Mouse (Mus musculus) layer of hippocampus, adult 8-10 months (tissue): ENCODE results near the gene Galnt10. TPM values are rescaled to one million over a fixed set of nuclear protein-coding genes. Genes with fewer than 3 reads are reported as not detected.
A peak's percentile ranks its signal among the peaks of the same experiment; 100 is the strongest.
"Not testable (repeated sequence)": the region's sequence is repeated elsewhere in the genome, so short reads cannot be mapped to it uniquely, and the experiment has no call there.

Experiments
- DNase-seq, 2 experiments: peaks; one replicate each; pipeline ENCODE4 v3.0.0; 2022; ENCODE audit warnings: low spot score in 2 of 2
- total RNA-seq, 4 experiments: library from RNA; stranded (reverse); gene quantifications; 2 replicates each; pipeline ENCODE4 v1.2.4; 2022

Gene Galnt10
- total RNA-seq, 4 experiments from 2014 or later = 6.2 to 10.1 (median 7.3) TPM

DNA sequence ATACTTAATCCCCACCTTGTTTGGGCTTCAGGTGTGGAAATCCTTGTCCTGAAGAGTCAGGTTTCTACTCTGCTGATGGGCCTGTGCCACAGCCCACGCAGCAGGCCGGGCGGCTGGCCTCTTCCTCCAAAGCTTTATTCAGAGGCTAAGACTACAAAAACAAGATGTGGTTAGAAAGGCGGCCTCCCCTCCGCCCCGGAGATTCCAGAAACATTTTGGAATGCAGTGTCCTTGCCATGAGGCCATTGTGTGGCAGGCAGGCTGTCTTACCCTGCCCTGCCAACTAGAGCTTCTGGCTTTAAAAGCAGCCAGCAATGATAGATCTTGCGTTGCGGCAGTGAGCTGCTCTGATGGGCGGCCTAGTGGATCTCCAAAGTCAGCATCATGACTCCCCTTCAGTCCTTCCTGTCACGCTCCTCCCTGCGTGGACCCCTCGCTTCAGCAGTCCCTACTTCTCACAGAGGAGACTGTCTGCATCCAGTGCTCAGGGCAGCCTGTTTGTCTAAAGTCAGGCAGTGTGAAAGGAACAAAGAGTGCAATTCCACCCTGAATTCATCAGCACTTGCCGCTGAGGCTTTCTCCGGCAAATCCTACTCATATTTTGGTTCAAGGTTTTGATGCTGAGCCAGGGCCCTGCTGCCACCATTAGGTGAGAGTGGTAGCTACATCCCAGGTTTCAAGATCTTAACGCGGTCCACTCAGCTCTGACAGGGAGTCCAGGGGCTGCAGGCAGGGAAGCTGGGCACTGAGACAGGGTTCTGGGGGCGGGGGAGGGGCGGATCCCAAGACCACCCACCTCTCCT, 141.6 kb downstream of the Galnt10 start:
- peak in 1 of 2 experiments; percentile 58 for DNase-seq

GRCm38 (mm10) chr11:57787913-57788312, 142.7 kb downstream of the Galnt10 start:
- DNase-seq = peak in 1 of 2 experiments; percentile 29

- DNase-seq = no peak
These were observed 145.8 kb downstream of the Galnt10 start for GRCm38 (mm10) chr11:57790866-57791535.

GRCm38 (mm10) chr11:57795086-57795485, 149.8 kb downstream of the Galnt10 start:
- no peak for DNase-seq

DNA sequence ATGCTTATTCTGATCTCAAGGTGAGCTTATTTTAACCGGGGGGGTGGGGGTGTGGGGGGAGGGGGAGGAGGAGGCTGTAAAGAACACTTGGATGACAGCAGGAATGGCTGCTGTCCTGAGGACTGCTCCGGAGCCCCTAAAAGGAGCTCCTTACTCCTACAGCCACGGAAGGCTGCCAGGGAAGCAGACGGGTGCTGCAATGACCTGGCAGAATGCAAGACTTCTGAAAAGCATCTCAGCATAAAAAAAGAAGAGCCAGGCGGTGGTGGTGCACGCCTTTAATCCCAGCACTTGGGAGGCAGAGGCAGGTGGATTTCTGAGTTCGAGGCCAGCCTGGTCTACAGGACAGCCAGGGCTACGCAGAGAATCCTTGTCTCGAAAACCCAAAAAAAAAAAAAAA, 152.6 kb downstream of the Galnt10 start:
- DNase-seq = no peak

GRCm38 (mm10) chr11:57799456-57799855, 154.2 kb downstream of the Galnt10 start:
- DNase-seq = no peak

GRCm38 (mm10) chr11:57800266-57800951, 155.2 kb downstream of the Galnt10 start:
- DNase-seq = no peak

GRCm38 (mm10) chr11:57800971-57801765, 155.9 kb downstream of the Galnt10 start, which contains the start of gene Sap30l:
Gene Sap30l (plus strand): TSS chr11:57801637.
- DNase-seq = peak; percentile 94 to 97

DNA sequence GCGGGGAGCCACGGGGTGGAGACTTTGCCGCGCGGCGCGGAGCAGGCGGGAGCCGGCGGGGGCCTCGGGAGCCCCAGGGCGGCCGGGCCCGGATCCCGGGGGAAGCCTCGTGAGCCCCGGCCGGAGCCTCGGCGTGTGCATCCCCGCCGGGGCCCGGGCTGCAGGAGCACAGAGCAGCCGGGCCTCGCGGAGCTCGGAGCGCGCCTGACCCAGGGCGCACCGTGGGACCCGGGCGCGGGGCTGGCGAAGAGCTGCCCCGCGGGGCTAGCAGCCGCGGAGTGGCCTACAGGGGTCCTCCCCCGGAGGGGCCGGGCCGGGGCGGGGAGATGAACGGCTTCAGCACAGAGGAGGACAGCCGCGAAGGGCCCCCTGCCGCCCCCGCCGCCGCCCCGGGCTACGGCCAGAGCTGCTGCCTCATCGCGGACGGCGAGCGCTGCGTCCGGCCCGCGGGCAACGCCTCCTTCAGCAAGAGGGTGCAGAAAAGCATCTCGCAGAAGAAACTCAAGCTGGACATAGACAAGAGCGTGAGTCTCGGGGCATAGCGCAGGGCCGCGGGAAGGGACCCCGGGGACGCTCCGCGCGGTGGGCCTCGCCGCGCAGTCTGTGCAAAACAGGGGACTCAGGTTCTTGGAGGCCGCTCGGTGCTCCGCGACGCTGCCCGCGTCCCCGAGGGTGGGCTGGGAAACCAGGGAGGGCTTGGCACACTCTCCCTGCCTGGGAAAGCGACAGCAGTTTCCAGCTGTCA, 156.7 kb downstream of the Galnt10 start:
- DNase-seq = no peak

DNA sequence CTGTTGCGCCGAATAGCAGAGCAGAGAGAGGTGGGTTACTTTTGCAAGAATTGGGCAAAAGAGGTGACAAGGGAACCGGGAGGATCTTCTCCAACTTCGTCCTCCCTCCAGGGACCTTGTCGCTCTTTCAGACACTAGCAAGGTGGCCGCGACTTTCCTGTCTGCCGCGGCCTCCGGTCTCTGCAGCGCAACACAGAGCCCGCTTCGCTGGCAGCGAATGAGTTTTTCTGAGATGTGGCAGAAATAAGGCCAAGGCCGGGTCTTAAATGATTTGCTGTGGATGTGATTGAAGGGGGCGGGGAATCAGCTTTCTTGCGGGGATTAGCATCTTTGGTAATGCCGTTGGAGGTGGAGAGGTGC, 157.2 kb downstream of the Galnt10 start:
- DNase-seq = no peak

- no peak for DNase-seq
These were observed 159.8 kb downstream of the Galnt10 start for GRCm38 (mm10) chr11:57805047-57805446.

- DNase-seq = no peak
These were observed 163.9 kb downstream of the Galnt10 start for GRCm38 (mm10) chr11:57809017-57809731.

- no peak for DNase-seq
These were observed 164.5 kb downstream of the Galnt10 start for GRCm38 (mm10) chr11:57809732-57810098.

- no peak for DNase-seq
These were observed 165.8 kb downstream of the Galnt10 start for GRCm38 (mm10) chr11:57811006-57811405.

GRCm38 (mm10) chr11:57812212-57812611, 167.0 kb downstream of the Galnt10 start:
- DNase-seq = no peak

DNA sequence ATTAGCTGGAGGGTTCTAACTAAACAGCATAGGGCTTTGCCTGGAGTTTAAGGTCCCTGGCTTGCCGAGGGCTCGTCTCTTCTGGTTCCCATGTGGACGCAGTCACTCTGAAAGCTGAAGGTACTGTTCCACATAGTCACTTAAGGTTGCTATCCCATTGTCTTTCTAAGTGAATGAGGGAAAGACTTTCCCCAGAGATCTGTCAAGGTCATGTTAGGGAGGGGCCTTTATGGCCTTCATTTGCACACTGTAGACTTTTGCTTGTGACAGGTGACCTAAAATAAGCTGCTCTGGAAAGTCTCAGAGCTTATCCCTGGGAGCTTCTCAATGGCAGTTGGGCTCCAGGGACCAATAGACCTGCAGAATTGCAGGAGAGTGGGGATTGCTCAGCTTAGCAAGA, 168.4 kb downstream of the Galnt10 start:
- no peak for DNase-seq

- no peak for DNase-seq
These were observed 172.9 kb downstream of the Galnt10 start for GRCm38 (mm10) chr11:57818189-57818588.

- peak; percentile 50 to 80 for DNase-seq
These were observed 174.8 kb downstream of the Galnt10 start for GRCm38 (mm10) chr11:57819999-57820581.

- not testable (repeated sequence) for DNase-seq
These were observed 177.9 kb downstream of the Galnt10 start for GRCm38 (mm10) chr11:57823159-57823558.

DNA sequence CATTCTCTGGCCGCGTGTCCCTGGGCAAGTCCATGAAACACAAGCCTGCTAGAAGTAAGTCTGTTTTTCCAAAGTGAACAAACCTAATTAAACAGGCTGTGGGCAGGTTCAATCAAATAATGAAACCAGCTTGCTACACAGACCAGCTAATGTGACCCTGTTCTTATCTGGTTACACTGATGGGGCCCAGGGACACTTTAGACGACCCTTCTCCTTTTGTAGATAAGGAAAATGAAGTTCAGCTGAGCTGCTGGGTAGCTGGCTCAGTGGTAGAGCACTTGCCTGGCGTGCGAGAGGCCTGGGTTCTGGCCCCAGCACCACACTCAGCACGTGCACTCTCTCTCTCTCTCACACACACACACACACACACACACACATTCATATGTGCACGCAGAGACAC, 178.5 kb downstream of the Galnt10 start:
- no peak for DNase-seq
